Mouse (Mus musculus) spleen, postnatal 4 days (tissue): ENCODE measurements at regions not wholly inside any gene's neighbourhood (a gene's known extent, or its start where the extent isn't known, plus 50 kb on each side); places are given as distances from the start of the nearest gene placed in this dataset.

Experiments
- DNase-seq, 2 experiments: peaks; one replicate each; pipeline ENCODE4 v3.0.0; 2022; ENCODE audit warnings: low spot score in 2 of 2

DNA sequence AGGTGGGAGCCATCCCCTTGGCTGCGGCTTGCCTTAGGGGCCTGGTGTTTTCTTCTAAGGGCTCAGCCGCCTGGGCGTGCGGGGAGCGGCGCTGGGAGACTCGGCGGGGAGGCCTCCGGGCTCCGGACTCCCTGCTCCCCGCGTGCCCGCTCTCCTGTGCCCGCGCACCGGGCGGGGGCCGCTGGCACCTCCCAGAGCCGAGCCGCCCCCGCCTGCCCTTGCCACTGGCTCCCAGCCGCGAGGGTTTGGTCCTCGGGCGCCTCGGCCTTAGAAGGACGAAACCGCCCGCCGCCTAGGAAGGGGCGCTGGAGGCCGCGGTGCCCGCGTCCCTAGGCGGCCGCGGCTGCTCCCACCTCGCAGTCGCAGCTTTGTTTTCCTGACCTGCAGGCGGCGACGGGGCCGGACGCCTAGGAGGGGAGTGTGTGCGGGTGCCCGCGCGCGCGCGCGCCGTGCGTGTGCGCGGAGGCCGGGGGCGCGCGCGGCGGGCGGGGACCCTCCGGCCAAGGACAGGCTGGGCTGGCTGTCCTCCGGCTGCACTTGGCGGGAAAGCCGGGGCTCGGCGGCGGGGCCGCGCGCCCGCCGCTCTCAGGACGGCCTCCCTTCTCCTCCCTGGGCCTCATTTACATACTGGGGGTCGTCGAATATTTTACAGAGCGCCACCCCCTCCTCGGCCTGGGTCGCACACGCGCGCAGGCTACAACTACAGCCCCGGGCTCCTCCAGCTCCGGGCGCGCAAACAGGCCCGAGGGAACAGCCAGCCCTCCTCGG lies 227.1 kb downstream of the Mef2c start:
- no peak for DNase-seq

- no peak for DNase-seq
These were observed 227.7 kb downstream of the Mef2c start for GRCm38 (mm10) chr13:83731481-83732006.

- no peak for DNase-seq
These were observed 228.7 kb downstream of the Mef2c start for GRCm38 (mm10) chr13:83732283-83733121.

- DNase-seq, result no peak
These were observed 229.6 kb downstream of the Mef2c start for GRCm38 (mm10) chr13:83733231-83733990.

DNA sequence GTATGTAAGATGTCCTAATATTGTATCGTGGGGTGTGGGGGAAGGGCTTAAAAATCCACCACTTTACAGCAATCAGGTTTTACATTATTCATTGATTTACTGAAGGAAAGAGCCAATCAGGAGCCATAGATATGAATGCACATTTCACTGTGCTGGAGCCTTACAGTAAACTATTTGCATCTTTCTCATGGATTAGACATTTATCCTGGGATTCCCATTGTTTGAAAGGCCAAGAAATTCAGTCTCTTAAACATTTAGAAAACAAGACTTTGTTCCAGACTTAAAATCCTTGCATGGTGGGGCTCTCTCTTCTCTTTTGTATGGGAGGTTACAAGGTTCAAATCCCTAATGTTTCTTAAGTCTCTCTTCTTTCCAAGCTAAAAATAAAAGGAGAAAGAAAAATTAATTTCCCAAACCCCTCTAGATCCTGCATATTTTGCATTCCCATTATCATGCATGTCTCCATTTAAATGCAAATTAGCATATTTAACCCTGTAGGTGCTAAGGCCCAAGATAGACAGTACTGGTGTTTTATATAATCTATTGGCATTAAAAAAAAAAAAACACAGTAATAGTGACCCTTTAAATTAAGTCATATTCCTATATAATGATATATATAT lies 230.3 kb downstream of the Mef2c start:
- DNase-seq, result no peak

DNA sequence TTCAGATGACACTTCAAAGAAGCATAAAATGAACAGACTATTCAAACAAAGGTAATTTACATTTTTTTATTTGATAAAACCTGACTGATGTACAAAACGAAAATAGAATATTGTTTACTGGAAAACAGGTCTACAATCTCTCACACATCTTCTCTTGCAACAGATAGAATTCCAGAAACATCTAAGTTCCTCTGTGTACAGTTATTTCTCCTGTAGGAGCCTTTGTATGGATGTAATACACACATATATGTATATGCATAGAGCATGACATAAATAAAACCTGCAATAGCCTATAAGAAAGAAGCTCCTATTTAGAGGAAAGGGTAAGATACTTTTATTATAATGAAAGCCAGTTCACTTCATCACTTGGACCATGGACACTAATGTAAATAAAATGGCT lies 230.8 kb downstream of the Mef2c start:
- no peak for DNase-seq

GRCm38 (mm10) chr13:83735101-83735500 lies 231.3 kb downstream of the Mef2c start:
- DNase-seq, result no peak

DNA sequence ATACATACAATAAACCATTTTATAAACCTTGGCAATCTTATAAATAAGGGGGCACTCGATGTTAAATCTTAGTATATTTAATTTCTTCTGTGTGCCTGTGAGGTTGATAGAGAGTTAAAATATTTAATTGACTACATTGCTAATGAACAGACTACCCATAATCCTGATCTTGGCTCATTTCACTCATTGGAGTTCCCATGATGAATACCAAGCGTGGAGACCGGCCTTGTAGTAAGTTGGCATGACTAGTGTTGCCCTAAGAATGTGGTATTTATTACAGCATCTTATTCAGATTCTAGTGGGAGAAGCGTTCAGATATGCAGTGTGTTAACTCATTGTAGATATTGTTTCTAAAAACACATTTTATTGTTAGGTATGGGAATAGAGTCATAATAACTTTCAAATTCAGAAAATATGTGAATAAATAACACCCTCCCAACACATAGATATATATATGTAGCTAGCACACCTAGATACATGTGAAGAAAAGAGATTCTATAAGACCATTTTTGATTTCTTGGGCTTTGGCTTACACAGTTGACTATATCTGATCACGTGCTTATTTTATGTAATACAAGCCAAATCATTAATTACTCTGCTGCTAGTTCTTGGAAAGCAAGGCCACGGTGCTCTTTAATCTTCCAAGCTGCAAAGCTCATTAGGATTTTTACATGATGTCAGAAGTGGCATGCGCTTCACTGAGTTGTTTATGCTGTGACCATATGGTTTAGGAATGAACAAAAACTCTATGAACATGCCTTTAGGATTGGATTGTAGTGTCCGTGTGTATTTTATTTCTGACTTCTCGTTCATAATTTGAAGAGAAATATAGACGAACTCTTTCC lies 232.0 kb downstream of the Mef2c start:
- no peak for DNase-seq

DNA sequence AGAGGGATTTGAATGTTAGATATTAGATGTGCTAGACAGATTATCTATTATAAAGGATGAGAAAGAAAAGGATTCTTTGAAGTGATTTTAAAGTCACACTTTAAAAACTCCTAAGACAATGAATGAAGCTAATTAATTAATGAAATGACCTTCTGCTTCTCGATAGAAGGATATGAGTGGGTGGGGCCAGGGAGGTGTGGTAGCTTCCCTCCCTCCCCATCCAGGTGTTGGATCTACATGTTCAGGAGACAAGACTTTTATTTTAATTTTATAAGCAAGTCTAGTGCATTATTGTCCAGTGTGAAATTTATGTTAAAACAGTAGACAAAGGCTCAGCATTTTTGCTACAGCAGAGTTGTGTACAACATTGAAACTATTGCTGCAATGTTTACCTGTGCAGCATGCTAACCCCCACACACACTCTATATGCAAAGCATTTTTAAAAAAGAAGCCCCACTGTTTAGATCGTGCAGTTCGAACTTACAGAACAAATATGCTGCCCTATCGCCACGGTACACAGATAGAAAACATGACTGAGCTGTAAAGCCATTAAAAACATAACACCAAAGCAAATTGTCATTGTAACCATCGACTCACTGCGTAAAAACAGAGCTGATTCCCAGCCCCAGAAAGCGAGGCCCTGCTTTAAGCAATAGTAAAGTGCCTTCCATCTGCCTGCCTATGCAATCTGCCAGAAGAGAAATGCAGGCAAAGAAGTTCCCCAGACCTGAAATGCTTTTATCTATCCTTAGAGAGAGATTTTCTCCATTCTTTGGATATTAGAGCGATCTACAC lies 233.4 kb downstream of the Mef2c start:
- DNase-seq, result no peak

DNA sequence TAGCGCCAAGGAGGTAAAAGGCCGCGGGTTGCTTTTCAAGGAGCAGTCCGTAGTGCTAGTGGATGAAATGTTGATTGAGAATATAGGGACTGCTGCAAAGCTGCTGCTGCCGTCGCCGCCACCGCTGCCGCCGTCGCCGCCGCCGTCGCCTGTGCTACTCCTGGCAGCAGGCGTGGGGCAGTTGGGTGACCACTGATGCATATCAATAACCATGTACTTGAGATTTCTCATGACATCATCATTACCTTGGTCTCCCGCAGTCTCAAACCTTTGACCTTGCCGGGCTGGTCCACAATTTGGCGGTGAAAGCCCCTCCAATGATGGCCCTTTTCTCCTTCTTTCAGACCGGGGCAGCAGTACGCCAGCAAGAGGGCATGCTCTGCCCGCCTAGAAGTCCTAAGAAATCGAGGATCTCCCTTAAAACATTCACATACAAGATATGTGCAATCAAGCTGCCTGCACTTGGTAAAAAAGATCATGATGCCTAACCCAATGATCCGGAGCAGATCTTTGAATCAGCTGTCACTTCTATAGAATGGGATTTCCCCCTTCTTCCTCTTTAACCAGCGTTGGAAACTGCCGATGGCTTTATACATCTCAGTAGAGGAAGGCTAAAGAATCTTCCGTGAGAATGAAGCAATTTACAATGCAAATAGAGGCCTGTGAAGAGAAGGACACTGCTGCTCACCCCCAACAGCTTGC lies 234.1 kb downstream of the Mef2c start:
- DNase-seq, result no peak

DNA sequence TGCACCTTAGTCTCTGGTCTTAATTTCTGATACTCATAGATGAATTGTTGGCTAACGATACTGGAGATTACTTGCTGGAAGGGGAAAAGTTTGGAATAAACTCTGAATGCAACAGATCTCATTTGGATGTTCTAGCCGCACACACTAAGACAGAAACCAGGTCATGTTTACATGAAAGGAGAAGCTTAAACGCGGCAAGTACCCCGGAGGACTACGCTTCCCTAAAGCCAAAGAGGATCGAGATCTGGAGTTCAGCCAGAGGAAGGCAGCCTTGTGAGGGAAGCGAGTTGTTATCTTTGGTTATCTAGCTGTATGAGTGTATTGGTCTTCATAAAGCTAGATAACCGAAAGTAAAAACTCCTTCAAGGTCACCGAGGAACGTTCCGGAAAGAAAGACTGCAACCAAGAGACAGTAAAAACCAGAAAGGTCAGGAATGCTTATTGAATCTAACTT lies 234.7 kb downstream of the Mef2c start:
- no peak for DNase-seq

DNA sequence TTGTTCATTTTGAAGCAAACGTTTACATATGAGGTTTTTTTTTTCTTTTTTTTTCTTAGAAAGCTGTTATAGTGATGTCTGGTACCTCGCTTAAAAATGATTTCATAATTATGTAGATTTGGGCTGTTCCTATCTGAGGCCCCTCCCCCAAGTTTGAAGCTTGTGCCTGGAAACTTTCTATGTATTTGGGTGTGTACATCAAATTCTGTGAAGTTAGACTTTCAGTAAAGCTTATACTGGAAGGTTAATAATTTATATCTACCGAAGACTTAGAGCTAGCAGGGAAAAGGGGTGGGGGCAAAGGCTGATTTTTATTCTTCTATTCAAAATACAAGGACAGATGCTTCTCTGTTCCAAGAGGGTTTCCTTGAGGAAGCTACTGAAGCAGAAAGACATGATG lies 235.3 kb downstream of the Mef2c start:
- DNase-seq, result no peak

DNA sequence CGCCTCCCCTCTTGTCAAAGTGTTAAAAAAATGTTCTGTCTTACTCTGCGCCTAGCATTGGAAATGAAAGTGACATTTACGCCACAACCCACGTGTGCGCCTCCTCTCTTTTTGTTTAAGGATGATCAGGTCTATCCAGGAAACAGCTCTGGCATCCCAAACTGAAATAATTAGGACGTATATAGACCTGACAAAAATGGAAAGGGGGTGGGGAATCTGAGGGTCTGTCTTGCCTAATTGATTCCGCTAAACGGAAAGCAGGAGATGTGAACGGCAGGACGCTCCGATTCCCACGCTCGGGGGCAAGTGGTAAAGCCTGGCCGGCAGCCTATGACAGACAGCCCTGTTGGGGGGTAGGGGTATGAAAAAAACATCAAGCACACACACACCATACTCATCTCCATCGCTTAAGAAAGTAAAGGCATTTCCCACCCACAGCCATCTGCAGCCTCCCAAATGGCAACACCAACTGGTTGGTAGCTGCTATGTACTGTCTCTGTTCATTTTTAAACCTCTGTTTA lies 235.8 kb downstream of the Mef2c start:
- DNase-seq, result no peak

DNA sequence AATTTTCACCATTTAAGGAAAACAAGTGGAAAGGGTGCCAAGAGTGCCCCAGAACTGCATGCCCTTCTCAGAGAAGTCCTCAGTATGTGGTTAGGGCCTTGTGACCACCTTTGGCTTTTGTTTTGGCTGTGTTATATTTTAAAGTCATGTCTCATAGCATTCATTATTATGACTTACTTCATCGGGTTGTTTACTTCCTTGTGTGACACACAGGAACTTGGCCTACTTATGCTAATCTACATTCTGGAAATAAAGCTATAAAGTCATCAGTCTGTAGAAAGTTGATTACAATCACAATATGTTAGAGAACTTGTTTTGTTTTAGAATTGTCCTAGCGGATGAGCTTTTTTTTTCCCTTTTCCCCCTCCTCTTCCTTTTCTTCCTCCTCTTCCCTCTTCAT lies 236.3 kb downstream of the Mef2c start:
- no peak for DNase-seq

DNA sequence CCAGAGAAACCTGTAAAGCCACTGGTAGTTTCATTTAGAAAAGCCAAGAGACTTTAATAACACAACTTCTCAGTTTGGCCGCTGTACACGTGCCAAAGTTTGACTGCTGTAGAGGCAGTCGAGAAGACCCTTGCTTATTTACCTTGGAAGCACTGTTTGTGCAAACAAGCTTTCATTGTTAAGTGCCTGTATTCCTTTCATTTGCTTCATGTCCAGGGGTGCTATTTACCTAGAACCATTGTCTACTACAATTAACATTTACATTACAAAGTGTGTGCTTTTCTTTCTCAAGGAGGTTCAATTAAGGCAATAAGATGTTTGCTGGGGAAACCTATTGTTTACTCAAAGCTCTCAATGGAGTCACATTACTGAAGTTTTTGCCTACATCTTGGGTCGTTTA lies 236.9 kb downstream of the Mef2c start:
- no peak for DNase-seq

- no peak for DNase-seq
These were observed 237.8 kb downstream of the Mef2c start for GRCm38 (mm10) chr13:83741591-83742021.

- DNase-seq, result no peak
These were observed 238.3 kb downstream of the Mef2c start for GRCm38 (mm10) chr13:83742102-83742501.

DNA sequence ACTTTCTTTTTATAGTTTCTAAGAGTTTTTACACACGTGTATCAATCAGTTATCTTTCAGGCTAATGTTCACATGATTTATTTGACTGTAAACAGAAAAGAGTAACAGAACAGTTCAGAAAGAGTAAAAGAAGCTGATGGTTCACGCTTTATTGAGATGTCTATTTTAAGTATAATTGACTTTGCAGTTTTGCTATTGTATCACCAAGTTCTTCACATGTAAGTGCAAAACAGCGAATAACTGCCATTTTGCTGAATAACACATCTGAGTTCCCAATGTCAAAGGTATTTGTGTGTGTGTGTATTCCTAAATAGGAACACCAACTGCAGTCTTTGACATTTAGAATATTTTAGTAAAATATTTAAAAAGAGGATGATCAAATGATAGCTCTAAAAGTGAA lies 238.7 kb downstream of the Mef2c start:
- DNase-seq, result no peak

GRCm38 (mm10) chr13:83743381-83743780 lies 239.5 kb downstream of the Mef2c start:
- DNase-seq, result no peak
